Mouse (Mus musculus): ENCODE results near the gene Arhgap22.

Arhgap22 gene

DNA sequence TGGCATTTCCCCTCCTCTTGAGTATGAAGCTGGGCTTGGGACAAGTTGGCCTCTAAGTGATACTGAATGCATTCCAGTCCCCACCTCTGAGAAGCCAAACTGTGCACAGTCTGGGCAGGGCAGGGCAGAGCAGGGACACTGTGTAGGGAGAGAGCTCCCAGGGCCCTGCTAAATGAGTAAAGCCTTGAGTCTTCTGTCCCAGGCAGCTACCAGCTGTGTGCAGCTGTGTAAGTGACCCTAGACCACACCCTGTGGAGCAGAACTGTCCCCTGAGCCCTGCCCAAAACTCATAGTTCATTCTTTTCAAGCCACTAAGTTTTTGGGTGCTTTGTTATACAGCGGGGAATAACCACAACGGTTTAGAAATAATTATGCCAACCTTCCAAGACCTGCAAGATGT is 67.1 kb downstream of the Arhgap22 start:
- DNase-seq (ENCODE audit: low spot score in 2 of 2): no peak

DNA sequence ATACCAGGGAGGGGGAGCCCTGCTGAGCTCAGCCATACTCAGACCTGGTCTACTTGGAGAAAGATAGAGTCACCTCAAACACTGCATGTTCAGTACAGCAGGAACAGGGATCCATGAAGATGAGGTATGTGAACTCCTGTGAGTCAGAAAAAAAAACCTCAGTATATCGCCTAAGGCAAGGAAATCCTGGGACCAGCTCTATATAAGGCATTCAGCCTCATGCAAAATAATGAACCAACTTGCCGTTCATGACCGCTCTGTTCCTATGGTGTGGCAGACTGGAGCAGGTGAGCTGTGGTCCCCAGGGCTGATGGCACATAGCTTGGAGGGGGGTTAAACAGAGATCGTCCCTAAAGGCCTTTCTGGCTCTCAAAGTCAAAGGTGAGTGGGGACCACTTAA is 68.6 kb downstream of the Arhgap22 start:
- DNase-seq (ENCODE audit: low spot score in 2 of 2): no peak

DNA sequence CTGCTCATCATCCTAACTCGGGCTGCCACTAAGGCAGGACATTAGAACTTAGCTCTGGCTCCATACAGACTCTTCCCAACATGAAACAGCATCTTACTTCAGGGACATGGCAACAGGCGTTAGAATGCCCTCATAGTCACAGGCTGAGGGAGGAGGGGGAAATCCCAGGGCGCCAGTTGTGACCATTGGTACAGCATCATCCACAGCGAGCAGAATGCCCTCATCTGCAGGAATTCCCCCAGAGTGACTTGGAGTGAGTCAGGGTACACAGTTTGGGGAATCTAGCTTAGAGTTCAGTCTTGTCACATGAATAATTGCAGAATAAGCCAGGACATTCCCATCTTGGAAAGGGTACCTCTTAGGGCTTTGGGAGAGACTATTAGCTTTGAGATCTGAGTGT is 74.1 kb downstream of the Arhgap22 start:
- no peak for DNase-seq (ENCODE audit: low spot score in 2 of 2)

DNA sequence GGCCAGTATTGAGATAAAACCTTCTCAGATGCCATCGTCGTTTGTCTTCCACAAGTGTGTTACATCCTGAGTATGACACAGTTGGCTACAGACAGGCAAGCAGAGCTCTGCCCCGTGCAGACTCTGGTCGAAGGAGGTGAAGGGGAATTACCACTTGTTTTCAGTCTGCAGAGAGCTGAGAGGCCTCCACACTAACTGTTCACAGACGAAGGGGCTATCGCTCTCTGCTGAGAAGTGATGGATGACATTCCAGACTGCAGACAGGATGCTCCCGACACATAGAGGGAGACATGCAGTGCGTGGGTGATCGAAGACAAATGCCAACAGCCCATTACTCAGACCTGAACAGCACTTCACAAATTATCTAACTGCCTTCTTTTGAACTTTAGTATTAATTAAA is 76.2 kb downstream of the Arhgap22 start:
- DNase-seq (ENCODE audit: low spot score in 2 of 2): no peak

DNA sequence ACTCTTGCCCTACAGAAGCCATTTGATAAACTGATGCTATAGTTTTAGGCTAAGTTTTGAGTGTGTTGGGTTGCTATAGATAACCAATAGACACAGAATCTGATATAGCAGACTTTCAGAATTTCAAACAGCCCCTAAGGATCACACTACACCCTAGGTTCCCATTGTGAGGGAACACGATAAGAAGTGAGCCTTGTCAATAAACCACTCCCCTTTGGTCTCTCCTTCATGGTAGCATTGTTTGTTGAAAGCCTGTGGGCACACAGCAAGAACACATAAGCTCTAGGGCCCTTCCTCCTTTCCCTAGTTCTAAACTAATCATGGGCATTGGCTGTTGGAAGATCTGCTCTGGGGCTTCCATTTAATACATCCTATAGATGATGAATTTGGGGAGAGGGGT is 80.7 kb downstream of the Arhgap22 start:
- DNase-seq (ENCODE audit: low spot score in 2 of 2): no peak

GRCm38 (mm10) chr14:33296698-33297341 is 83.0 kb downstream of the Arhgap22 start:
- DNase-seq (ENCODE audit: low spot score in 2 of 2): no peak

- DNase-seq (ENCODE audit: low spot score in 2 of 2): no peak
These were observed 86.8 kb downstream of the Arhgap22 start for GRCm38 (mm10) chr14:33300591-33300990.

GRCm38 (mm10) chr14:33303348-33303819 is 89.6 kb downstream of the Arhgap22 start:
- peak; percentile 67 to 74 for DNase-seq (ENCODE audit: low spot score in 2 of 2)

GRCm38 (mm10) chr14:33305645-33306281 is 91.9 kb downstream of the Arhgap22 start:
- no peak for DNase-seq (ENCODE audit: low spot score in 2 of 2)

GRCm38 (mm10) chr14:33310719-33311118 is 96.9 kb downstream of the Arhgap22 start:
- no peak for DNase-seq (ENCODE audit: low spot score in 2 of 2)

DNA sequence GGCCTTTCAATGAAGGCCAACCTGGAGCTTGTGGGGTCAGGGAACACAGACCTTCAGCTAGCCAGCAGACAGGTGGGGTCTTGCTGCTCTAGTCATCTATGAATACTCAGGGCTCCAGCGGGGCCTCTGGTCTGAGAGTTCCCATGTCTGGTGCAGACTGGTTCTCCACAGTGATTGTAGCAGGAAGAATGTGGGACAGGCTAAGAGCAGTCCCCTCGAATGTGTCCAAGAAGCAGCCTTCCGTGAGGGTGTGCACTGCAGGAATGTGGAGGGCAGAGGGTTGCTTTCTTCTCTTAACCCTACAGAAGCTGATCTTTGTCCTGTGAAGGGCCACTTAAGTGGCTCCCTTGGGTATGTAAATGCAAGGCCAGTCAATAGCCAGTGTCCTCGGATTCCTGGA is 98.5 kb downstream of the Arhgap22 start:
- DNase-seq (ENCODE audit: low spot score in 2 of 2): no peak

- DNase-seq (ENCODE audit: low spot score in 2 of 2): peak; percentile 43 to 57
These were observed 99.8 kb downstream of the Arhgap22 start for GRCm38 (mm10) chr14:33313624-33314023.

DNA sequence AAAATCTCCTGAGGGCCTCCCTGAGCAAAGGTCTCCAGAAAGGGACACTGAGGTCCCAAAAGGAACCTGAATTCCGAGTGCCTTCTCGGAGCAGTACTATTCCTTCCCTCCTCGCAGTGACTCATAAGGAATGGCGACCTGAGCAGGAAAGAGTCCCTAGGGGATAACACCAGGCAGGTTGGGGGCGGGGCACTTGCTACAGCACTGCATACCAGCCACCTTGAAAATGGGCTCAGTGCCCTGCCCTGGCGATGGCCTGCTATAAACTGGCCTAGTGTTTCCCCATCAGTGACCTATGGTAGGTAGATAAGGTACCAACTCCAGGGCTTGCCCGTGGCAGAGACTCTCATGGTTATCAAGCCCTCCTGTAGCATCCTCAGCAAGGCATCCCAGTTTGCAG is 100.3 kb downstream of the Arhgap22 start:
- no peak for DNase-seq (ENCODE audit: low spot score in 2 of 2)

GRCm38 (mm10) chr14:33315111-33315510 is 101.3 kb downstream of the Arhgap22 start:
- DNase-seq (ENCODE audit: low spot score in 2 of 2): no peak

- no peak for DNase-seq (ENCODE audit: low spot score in 2 of 2)
These were observed 101.9 kb downstream of the Arhgap22 start for GRCm38 (mm10) chr14:33315771-33316170.

DNA sequence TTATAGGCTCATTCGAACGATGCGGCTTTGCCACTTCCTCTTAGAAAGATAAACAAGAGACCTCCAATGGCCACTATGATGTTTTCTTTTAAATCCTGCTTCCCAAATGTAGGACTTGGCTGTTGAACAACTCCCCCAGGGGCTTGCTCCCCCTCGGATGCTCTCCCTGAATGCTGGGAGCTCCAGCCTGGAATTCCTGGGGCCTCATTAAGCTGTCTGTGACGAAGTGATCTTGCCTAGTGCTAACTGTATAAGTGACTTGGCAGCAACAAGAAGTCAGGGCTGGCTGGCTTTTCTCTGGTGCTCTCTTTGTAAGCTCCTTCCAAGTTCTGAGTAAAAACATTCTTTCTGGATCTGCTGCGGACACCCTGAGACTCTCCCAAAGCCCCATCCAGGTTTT is 104.1 kb downstream of the Arhgap22 start:
- DNase-seq (ENCODE audit: low spot score in 2 of 2): no peak

DNA sequence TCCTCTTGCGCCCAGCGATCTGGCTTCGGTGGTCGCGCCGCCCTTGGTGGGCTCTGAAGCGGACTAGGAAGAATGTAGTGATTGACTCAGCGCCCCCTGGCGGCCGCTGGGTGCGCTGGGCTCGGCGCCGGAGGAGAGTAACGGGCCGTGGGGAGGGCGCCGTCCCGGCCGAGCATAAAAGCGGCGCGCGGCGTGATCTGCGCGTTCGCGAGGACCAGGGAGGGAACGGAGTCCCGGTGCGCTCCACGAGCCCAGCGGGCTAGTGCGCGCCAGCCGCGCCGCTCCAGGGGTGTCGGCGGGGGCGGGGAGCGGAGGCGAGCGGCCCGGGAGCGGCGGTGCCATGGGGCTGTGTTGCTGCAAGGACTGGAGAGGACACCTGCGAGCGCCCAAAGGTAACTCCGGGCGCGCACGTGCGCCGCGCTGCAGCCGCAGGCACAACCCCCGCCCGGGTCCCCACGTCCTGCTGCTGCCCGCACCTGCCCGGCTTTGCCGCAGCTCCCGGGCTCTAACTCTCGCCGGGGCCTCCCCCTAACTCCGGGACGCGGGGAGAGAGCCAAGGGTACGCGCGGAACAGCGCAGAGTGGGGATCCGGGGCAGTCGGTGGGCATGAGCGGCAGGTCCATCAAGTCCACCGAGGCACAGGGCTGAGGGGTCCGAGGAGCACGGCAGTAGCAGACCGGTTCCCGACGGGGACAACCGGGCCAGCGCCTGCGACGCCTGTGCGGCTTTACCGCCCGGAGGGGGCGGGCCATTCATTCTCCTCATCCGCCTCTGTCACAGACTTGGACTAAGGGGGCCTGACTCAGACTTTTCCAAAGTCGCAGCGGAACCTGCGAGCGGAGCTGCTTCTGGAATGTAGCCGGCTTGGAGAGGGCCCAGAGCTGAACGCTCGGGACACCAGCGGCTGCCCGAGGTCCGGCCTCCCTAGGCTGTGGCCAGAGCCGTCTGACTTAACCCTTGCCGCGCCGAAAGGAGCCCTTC is 106.0 kb downstream of the Arhgap22 start:
- DNase-seq (ENCODE audit: low spot score in 2 of 2): peak; percentile 60 to 67

DNA sequence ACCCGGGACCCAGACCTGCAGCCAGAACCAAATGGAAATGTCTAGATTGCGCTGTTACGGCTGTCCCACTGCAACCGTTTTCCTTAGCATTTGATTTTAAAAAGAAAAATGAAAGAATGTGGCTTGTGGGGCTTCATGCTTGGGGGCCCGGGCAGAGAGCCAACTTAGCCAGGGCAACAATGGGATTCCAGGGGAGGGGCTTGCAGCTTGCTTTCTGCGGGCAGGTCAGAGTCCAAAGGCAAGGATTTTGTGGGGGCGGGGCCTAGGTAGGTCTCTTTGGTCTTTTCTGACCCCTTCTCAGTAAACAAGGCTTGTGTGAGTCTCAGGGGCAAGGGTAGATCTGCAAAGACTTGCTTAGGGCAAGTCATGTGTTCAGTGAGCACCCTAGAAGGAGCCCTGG is 107.0 kb downstream of the Arhgap22 start:
- DNase-seq (ENCODE audit: low spot score in 2 of 2): no peak

DNA sequence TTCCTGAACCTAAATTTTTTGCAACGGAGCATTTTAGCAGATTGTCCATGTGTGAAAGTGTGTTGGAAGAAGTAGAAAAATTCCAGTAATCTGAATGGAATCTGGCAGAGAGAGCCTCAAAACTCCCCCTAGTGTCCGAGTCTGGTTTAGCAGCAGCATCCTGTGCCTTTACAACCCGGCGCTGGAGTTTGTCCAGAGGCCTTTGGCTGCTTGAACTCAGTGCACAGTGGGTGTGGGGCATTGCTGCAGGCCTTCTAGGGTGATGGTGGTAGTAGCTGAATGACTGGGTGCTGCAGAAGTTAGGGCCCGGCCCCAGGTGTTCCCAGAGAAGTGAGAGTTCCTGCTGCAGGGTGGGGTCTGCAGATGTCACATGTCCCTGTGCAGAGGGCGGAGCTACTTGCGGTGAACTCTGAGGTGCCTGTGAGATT is 108.8 kb downstream of the Arhgap22 start:
- DNase-seq (ENCODE audit: low spot score in 2 of 2): peak; percentile 57 to 71

DNA sequence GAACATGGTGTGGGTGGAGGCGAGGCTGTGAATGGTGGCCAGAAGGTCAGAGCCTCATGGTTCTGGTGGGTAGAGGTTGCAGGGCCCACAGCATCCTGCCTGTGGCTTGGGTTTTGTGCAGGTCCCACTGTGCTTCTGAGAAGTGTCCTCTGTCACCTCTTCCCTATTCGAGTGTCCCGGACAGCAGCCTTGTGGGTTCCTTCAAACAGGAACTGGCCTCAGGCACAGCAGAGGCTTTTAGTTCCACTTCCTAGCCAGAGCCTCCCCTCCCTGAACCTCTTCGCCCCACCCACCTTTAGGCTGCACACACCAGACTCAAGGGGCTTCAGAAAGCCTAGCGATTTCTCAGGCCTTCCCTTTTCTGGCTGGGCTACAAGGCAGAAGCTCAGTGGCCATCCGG is 110.7 kb downstream of the Arhgap22 start:
- no peak for DNase-seq (ENCODE audit: low spot score in 2 of 2)

GRCm38 (mm10) chr14:33328369-33328768 is 114.5 kb downstream of the Arhgap22 start:
- no peak for DNase-seq (ENCODE audit: low spot score in 2 of 2)

DNA sequence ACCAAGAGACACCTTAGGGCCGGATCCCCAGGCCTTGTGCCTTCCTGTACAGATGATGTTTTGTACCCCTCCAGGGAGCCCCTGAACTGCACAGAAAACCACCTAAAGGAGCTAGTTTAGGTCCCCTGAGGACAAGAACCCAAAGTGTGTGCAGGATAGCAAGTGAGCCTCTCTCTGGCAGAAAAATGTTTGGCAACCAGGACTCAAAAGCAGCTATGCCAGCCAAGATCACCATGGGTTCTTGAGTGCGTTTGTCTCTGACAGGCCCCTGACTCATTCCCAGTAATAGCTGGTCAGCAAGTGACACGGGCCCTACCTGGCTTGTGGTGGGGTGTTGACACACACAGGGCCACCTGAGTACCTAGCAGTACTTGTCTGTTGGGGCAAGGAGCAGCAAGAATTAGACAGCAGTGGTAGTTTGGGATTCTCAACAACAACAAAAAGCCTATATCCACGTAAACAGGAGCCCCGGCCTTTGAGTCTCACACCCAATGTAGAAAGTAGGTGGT is 115.5 kb downstream of the Arhgap22 start:
- DNase-seq (ENCODE audit: low spot score in 2 of 2): no peak

All from urinary bladder, postnatal 36 days (tissue).